Mouse (Mus musculus) myocyte (in vitro differentiated cells): ENCODE measurements around the gene Inf2. TPM values are rescaled to one million over a fixed set of nuclear protein-coding genes. Genes with fewer than 3 reads are reported as not detected.

Experiments used
- H3K27me3 ChIP-seq: one replicate; pipeline ENCODE4 v1.6.1; 2011; ENCODE audit not compliant: control insufficient read depth, insufficient read depth, insufficient read length
- H3K36me3 ChIP-seq: one replicate; pipeline ENCODE4 v1.6.1; 2011; ENCODE audit not compliant: control insufficient read depth, insufficient read depth
- H3K4me2 ChIP-seq: one replicate; pipeline ENCODE4 v1.6.1; 2011; ENCODE audit warnings: low read depth, control low read depth
- H3K4me3 ChIP-seq: one replicate; pipeline ENCODE4 v1.5.1; 2011; ENCODE audit warnings: mild to moderate bottlenecking, control low read depth, moderate library complexity
- H3K79me2 ChIP-seq: one replicate; pipeline ENCODE4 v1.6.1; 2011; ENCODE audit not compliant: control insufficient read depth, insufficient read depth
- H3ac ChIP-seq: one replicate; pipeline ENCODE4 v1.6.1; 2011; ENCODE audit not compliant: control insufficient read depth, insufficient read length
- CEBPB ChIP-seq: IDR thresholded peaks from 2 replicates; pipeline ENCODE4 v1.6.1; 2011; ENCODE audit warnings: mild to moderate bottlenecking, moderate library complexity; ENCODE audit not compliant: poor library complexity, insufficient read depth, severe bottlenecking
- E2F4 ChIP-seq: IDR thresholded peaks from one replicate; pipeline ENCODE4 v1.6.1; 2011; ENCODE audit warnings: mild to moderate bottlenecking, control low read depth, moderate library complexity; ENCODE audit not compliant: insufficient read depth
- MAX ChIP-seq: IDR thresholded peaks from one replicate; pipeline ENCODE4 v1.6.1; 2011; ENCODE audit warnings: low read depth, mild to moderate bottlenecking, control low read depth
- MYOD1 ChIP-seq, 3 experiments: IDR thresholded peaks; one replicate each; pipeline ENCODE4 v1.6.1; 2011; ENCODE audit warnings: control low read depth in 2 of 3, low read depth in 2 of 3, mild to moderate bottlenecking in 2 of 3, moderate library complexity in 1 of 3; ENCODE audit not compliant: insufficient read length in 2 of 3, control insufficient read depth in 1 of 3
- MYOG ChIP-seq, 3 experiments: IDR thresholded peaks; one replicate each; pipeline ENCODE4 v1.6.1; 2011; ENCODE audit warnings: control low read depth in 2 of 3, low read depth in 2 of 3, mild to moderate bottlenecking in 2 of 3; ENCODE audit not compliant: insufficient read length in 2 of 3, control insufficient read depth in 1 of 3, insufficient read depth in 1 of 3
- POLR2A ChIP-seq: IDR thresholded peaks from one replicate; pipeline ENCODE4 v1.6.1; 2011; ENCODE audit warnings: low read depth, mild to moderate bottlenecking, control low read depth, moderate library complexity; ENCODE audit not compliant: insufficient read length
- POLR2AphosphoS2 ChIP-seq: IDR thresholded peaks from one replicate; pipeline ENCODE4 v1.6.1; 2011; ENCODE audit warnings: low read depth, control low read depth; ENCODE audit not compliant: insufficient read length
- REST ChIP-seq: IDR thresholded peaks from one replicate; pipeline ENCODE4 v1.6.1; 2011; ENCODE audit warnings: mild to moderate bottlenecking, control low read depth, moderate library complexity; ENCODE audit not compliant: insufficient read depth, insufficient read length
- SRF ChIP-seq: IDR thresholded peaks from one replicate; pipeline ENCODE4 v1.6.1; 2011; ENCODE audit warnings: low read depth; ENCODE audit not compliant: control insufficient read depth, insufficient read length
- TCF12 ChIP-seq: IDR thresholded peaks from one replicate; pipeline ENCODE4 v1.6.1; 2011; ENCODE audit warnings: mild to moderate bottlenecking, control low read depth; ENCODE audit not compliant: poor library complexity, insufficient read depth, severe bottlenecking
- TCF3 ChIP-seq: IDR thresholded peaks from one replicate; pipeline ENCODE4 v1.6.1; 2011; ENCODE audit warnings: low read depth, control low read depth; ENCODE audit not compliant: insufficient read length
- USF1 ChIP-seq: IDR thresholded peaks from one replicate; pipeline ENCODE4 v1.6.1; 2011; ENCODE audit warnings: low read depth, mild to moderate bottlenecking, control low read depth, moderate library complexity
- polyA plus RNA-seq: library from polyadenylated mRNA; unstranded; fragments of >200 nt; fragmentation: generic; extraction: Trizol; gene quantifications from one replicate; pipeline ENCODE4 v1.2.1, GENCODE M21; 2012; ENCODE audit warnings: missing spikeins

Gene Inf2
- polyA plus RNA-seq, 1 experiment = 70.1 TPM

- Histone ChIP-seq H3ac (no peak overlapping the region), H3K4me2 (peak overlapping the region; percentile 55), H3K79me2 (no peaks in the 10 kb centered on the region), H3K27me3 (no peaks in the 10 kb centered on the region), H3K36me3 (no peaks in the 10 kb centered on the region), H3K4me3 (no peak overlapping the region)
- TF ChIP-seq TCF3 (no peak), MYOD1 (IDR thresholded peaks at IDR 0.05; ENCODE audit: control insufficient read depth in 1 of 3, insufficient read length in 2 of 3, low read depth in 2 of 3) (no peak), CEBPB (peak; percentile 48; the same call in 1 of the 2 replicates), USF1 (peak; percentile 76)
Observed at GRCm38 (mm10) chr12:112628928-112629721, 40.5 kb downstream of the Inf2 start.

DNA sequence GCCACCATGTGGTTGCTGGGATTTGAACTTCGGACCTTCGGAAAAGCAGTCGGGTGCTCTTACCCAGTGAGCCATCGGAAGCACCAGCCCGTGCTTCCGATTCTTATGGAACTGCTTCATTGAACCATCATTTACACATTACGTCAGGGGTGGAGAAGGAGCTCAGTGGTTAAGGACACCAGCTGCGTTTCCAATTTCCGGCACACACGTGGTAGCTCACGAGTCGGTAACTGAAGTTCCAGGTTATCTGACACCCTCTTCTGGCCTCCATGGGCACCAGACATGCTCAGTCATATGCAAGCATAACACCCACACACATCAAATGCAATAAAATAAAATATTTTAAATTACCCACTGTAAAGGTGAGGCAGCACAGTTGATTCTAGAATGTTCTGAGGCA lies 41.4 kb downstream of the Inf2 start:
- Histone ChIP-seq H3K36me3 (no peaks in the 10 kb centered on the region), H3K27me3 (no peaks in the 10 kb centered on the region), H3K79me2 (no peaks in the 10 kb centered on the region), H3ac (no peak overlapping the region), H3K4me2 (no peak overlapping the region), H3K4me3 (no peak overlapping the region)
- TF ChIP-seq CEBPB (no peak), MYOD1 (IDR thresholded peaks at IDR 0.05; ENCODE audit: control insufficient read depth in 1 of 3, insufficient read length in 2 of 3, low read depth in 2 of 3) (no peak)

- H3K36me3 ChIP-seq = no peaks in the 10 kb centered on the region
- H3K4me2 ChIP-seq = no peak overlapping the region
- H3K79me2 ChIP-seq = no peaks in the 10 kb centered on the region
- TF ChIP-seq TCF3 = no peak
- no peak for TF ChIP-seq SRF
- TF ChIP-seq MYOD1 (IDR thresholded peaks at IDR 0.05; ENCODE audit: control insufficient read depth in 1 of 3, insufficient read length in 2 of 3, low read depth in 2 of 3) = no peak
- TF ChIP-seq MAX = no peak
- no peak for TF ChIP-seq CEBPB
- no peak for TF ChIP-seq MYOG (IDR thresholded peaks at IDR 0.05; ENCODE audit: control insufficient read depth in 1 of 3, insufficient read depth in 1 of 3, insufficient read length in 2 of 3, low read depth in 2 of 3)
- no peak for TF ChIP-seq USF1
- TF ChIP-seq REST = no peak
- TF ChIP-seq TCF12 = no peak
- TF ChIP-seq E2F4 = no peak
- no peak for TF ChIP-seq POLR2AphosphoS2
- no peak for TF ChIP-seq POLR2A
- no peaks in the 10 kb centered on the region for H3K27me3 ChIP-seq
- no peak overlapping the region for H3ac ChIP-seq
- no peak overlapping the region for H3K4me3 ChIP-seq
Observed at GRCm38 (mm10) chr12:112630796-112631195, 42.2 kb downstream of the Inf2 start.

GRCm38 (mm10) chr12:112631472-112631871 lies 42.9 kb downstream of the Inf2 start:
- TF ChIP-seq TCF12 = no peak
- no peak for TF ChIP-seq POLR2AphosphoS2
- TF ChIP-seq REST = no peak
- no peak for TF ChIP-seq POLR2A
- no peak for TF ChIP-seq CEBPB
- H3K4me2 ChIP-seq = no peak overlapping the region

DNA sequence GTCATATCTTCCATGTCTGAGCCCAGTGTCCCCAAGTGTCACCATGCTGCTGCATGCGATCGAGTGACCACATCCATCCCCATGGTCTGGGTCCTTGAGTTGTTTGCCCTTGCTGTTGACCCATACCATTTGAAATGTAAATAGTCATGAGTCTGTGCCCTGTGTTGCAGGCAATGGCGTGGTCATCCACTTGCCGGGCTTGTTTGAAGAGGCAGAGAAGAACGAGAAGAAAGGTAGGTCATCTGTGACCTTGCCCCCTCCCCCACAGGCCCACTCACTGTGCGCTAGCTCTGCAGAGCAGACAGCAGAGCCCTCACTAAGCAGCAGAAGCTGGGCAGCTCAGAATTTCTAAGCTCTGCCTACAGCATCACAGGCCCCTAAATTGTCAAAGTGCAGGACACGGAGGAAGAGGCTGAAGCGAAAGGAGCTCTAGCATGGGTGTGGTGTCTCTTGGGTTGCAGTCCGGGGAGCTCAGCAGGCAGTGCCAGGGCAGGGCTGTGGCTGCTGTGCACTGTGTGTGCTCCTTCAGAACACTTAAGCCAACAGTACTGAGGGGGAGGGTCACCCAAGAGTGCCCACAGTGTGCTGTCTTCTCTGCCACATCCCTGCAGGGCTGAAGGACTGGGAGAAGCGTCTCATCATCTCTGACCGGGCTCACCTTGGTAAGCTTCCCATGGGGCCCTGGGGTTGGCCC lies 43.6 kb downstream of the Inf2 start:
- H3K4me2 ChIP-seq = no peak overlapping the region
- TF ChIP-seq POLR2AphosphoS2 = no peak
- no peak for TF ChIP-seq E2F4
- TF ChIP-seq TCF12 = no peak
- no peak for TF ChIP-seq MAX
- TF ChIP-seq CEBPB = no peak
- no peak for TF ChIP-seq REST
- no peak for TF ChIP-seq SRF
- TF ChIP-seq MYOG (IDR thresholded peaks at IDR 0.05; ENCODE audit: control insufficient read depth in 1 of 3, insufficient read depth in 1 of 3, insufficient read length in 2 of 3, low read depth in 2 of 3) = no peak
- no peak for TF ChIP-seq USF1
- no peaks in the 10 kb centered on the region for H3K79me2 ChIP-seq
- H3K27me3 ChIP-seq = no peaks in the 10 kb centered on the region
- H3K4me3 ChIP-seq = no peak overlapping the region
- H3ac ChIP-seq = no peak overlapping the region
- H3K36me3 ChIP-seq = no peaks in the 10 kb centered on the region

More at GRCm38 (mm10) chr12:112631472-112631871, 42.9 kb downstream of the Inf2 start:
- Histone ChIP-seq H3K4me3 (no peak overlapping the region), H3K36me3 (no peaks in the 10 kb centered on the region), H3K79me2 (no peaks in the 10 kb centered on the region), H3ac (no peak overlapping the region), H3K27me3 (no peaks in the 10 kb centered on the region)
